Mouse (Mus musculus): Measurements from ENCODE around the gene Ppp2r3a. TPM values are rescaled to one million over a fixed set of nuclear protein-coding genes. Genes with fewer than 3 reads are reported as not detected.

The Ppp2r3a gene
- total RNA-seq, 2 experiments from 2014 or later: 162 to 209 TPM

- intact Hi-C loops (cut with DNase I): no loop called here
- no peak for DNase-seq
- Histone ChIP-seq H3K27ac (peak overlapping the region; percentile 48; the same call in 1 of the 2 replicates), H3K4me3 (no peak overlapping the region)
- TF ChIP-seq CTCF (IDR thresholded peaks at IDR 0.05): no peak
Measured at GRCm38 (mm10) chr9:101247541-101247940, 4.1 kb downstream of the Ppp2r3a start.

- intact Hi-C loops (cut with DNase I): no loop called here
- TF ChIP-seq CTCF (IDR thresholded peaks at IDR 0.05): no peak
Measured at GRCm38 (mm10) chr9:101245493-101245892, 6.1 kb downstream of the Ppp2r3a start.

DNA sequence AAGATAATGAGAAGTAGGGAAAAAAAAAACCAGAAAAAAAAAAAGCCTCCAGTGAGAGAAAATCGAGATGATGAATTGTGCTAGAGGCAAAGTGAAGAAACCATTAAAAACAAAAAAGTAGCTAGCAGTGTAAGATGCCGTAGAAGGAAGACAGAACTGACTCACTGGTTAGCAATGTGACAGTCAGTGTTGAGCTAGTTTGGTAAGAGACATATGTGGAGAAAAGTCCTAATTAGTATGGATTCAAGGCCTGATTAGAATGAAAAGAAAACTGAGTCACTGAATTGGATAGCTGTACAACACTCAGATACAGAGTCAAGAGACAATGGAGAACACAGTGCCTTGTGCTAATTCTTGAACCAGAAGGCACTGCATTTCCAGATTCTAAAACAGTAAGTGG, 7.9 kb downstream of the Ppp2r3a start:
- intact Hi-C loops (cut with DNase I): no loop called here
- DNase-seq: no peak
- H3K4me3 ChIP-seq: no peak overlapping the region
- no peak overlapping the region for H3K27ac ChIP-seq
- no peak for TF ChIP-seq CTCF (IDR thresholded peaks at IDR 0.05)

More at GRCm38 (mm10) chr9:101245493-101245892, 6.1 kb downstream of the Ppp2r3a start:
- no peak overlapping the region for H3K27ac ChIP-seq
- no peak overlapping the region for H3K4me3 ChIP-seq
- DNase-seq: no peak

GRCm38 (mm10) chr9:101240161-101240560, 11.4 kb downstream of the Ppp2r3a start:
- intact Hi-C loops (cut with DNase I): no loop called here
- Histone ChIP-seq H3K4me3 (no peak overlapping the region), H3K27ac (no peak overlapping the region)
- no peak for DNase-seq
- TF ChIP-seq CTCF (IDR thresholded peaks at IDR 0.05): no peak

DNA sequence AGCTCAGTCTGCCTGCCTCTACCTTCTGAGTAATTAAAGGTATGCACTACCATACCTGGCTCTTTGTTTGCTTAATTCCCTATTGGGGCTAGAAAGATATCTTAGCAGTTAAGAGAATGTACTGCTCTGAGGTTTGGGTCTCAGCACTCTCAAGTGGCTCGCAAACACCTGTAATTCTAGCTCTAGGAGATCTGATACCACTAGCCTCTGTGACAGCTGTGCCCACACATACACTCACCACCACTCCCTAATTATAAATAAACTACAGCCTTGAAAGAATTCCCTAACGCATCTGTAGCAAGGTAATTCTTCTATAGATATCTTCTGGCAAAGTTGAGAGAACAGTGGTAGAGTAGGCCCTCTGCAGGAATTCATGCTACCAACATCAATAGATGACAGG, 15.8 kb downstream of the Ppp2r3a start:
- Histone ChIP-seq H3K4me3 (no peak overlapping the region), H3K27ac (peak overlapping the region; percentile 67)
- peak; percentile 26; the same call in 1 of the 2 replicates for TF ChIP-seq CTCF (IDR thresholded peaks at IDR 0.05)
- intact Hi-C loops (cut with DNase I): no loop called here
- no peak for DNase-seq

GRCm38 (mm10) chr9:101232034-101232433, 19.6 kb downstream of the Ppp2r3a start:
- H3K4me3 ChIP-seq: no peak overlapping the region
- DNase-seq: no peak
- intact Hi-C loops (cut with DNase I): no loop called here
- no peak overlapping the region for H3K27ac ChIP-seq
- no peak for TF ChIP-seq CTCF (IDR thresholded peaks at IDR 0.05)

GRCm38 (mm10) chr9:101230028-101230427, 21.6 kb downstream of the Ppp2r3a start:
- TF ChIP-seq CTCF (IDR thresholded peaks at IDR 0.05): no peak
- Histone ChIP-seq H3K4me3 (no peak overlapping the region), H3K27ac (no peak overlapping the region)
- intact Hi-C loops (cut with DNase I): no loop called here
- no peak for DNase-seq

GRCm38 (mm10) chr9:101228892-101229291, 22.7 kb downstream of the Ppp2r3a start:
- TF ChIP-seq CTCF (IDR thresholded peaks at IDR 0.05): no peak
- no peak for DNase-seq
- intact Hi-C loops (cut with DNase I): no loop called here

DNA sequence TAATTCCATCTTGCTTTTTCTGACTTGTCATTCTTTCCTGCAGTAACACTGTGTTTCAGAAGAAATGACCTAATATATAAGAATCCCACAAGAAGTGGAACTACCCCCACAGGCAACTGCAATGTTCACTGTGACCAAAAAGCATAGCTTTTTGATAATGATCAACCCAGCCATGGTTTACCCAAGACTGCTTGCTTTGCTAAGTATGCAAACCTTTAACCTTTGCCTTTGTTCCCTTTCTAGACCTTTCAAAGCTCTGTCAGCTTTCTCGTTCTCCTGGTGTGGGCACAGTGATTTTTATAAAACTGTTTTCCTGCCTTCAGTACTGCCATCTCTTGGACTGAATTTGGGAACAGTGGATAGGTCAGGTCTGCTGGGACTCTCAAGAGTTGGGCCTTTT, 43.6 kb downstream of the Ppp2r3a start:
- no peak overlapping the region for H3K4me3 ChIP-seq
- intact Hi-C loops (cut with DNase I): no loop called here
- H3K27ac ChIP-seq: no peak overlapping the region
- no peak for DNase-seq
- no peak for TF ChIP-seq CTCF (IDR thresholded peaks at IDR 0.05)

More at GRCm38 (mm10) chr9:101228892-101229291, 22.7 kb downstream of the Ppp2r3a start:
- no peak overlapping the region for H3K27ac ChIP-seq
- H3K4me3 ChIP-seq: no peak overlapping the region

DNA sequence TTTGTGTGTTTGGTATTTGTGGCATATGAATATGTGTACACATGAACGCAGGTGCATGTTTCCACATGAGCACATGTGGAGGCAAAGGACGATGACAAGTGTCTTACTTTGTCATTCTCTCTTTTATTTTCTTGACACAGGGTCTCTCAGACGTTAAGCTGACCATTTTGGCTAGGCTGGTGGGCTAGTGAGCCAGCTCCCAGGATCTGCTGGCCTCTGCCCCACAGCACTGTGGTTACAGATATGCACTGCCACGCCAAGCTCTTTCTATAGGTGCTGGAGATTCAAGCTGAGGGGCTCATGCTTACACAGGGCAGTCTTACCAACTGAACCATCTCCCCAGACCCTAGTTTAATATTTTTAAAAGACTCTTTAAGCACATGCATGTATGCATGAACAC, 45.1 kb downstream of the Ppp2r3a start:
- H3K27ac ChIP-seq: no peak overlapping the region
- intact Hi-C loops (cut with DNase I): no loop called here
- DNase-seq: no peak
- no peak overlapping the region for H3K4me3 ChIP-seq
- TF ChIP-seq CTCF (IDR thresholded peaks at IDR 0.05): no peak

DNA sequence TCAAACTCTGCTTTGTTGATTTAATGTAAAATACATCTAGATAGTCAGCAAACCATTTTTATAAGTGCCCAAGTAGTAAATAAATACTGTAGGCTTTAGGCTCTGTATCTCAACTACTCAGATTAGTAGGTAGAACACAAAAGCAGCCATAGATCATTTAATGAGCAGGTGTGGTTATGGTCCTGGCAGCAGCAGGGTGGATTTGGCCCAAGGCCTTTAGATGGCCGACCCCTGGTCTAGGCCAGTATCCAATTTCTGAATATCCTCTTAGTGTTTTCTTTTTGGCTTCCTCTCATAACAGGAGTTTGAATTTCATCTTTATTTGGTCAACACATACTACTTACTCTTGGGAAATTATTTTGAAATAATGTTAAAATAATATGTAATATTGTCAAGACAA, 46.4 kb downstream of the Ppp2r3a start:
- Histone ChIP-seq H3K4me3 (no peak overlapping the region), H3K27ac (no peak overlapping the region; the same call in 1 of the 2 replicates)
- intact Hi-C loops (cut with DNase I): no loop called here
- no peak for DNase-seq
- TF ChIP-seq CTCF (IDR thresholded peaks at IDR 0.05): no peak

- intact Hi-C loops (cut with DNase I): no loop called here
- TF ChIP-seq CTCF (IDR thresholded peaks at IDR 0.05): peak; percentile 32
- H3K4me3 ChIP-seq: no peak overlapping the region
- no peak overlapping the region for H3K27ac ChIP-seq
- no peak for DNase-seq
Measured at GRCm38 (mm10) chr9:101204059-101204458, 47.5 kb downstream of the Ppp2r3a start.

DNA sequence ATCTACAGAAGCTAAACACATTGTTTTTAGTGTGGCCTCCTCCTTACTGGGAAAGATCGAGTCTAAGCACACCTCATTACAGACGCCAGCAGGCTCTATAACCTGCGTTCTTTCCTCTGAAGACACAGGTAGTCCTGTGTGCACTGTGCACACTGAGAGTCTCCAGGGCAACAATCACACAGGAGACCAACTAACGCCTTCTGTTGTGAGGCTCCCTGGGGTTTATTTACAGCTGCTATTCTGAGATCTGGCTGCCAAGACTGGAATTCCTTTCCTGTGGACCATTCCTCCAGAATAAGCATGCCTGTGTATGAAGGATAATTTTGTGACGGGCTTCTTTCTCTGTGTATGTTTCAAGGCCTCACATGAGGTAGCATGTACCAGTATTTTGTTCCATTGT, 51.0 kb downstream of the Ppp2r3a start:
- Histone ChIP-seq H3K4me3 (peak overlapping the region; percentile 3; the same call in 1 of the 2 replicates), H3K27ac (peak overlapping the region; percentile 92)
- intact Hi-C loops (cut with DNase I): loop anchor here (2.0 kb wide), 1 partner anchor 50 kb away; the partner anchor contains the start of gene Ppp2r3a
- no peak for TF ChIP-seq CTCF (IDR thresholded peaks at IDR 0.05)
- no peak for DNase-seq

DNA sequence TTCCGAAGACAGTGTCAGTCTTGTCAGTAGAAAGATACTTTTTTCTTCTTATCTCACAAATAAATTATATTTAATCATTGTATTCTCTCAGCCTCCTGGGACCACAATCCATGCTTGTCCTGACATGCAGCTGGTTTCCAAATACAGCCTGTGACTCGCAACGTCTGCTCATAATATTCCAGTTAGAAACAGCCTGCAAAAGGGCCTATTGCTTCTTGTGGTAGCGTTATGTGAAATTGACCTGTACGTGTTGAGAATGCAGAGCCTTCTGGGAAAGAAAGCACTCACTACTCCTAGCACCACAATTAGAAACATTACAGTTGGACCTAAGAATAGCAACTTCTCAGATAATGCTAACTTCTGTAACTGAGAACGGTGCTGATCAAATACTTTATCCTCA, 52.8 kb downstream of the Ppp2r3a start:
- TF ChIP-seq CTCF (IDR thresholded peaks at IDR 0.05): no peak
- intact Hi-C loops (cut with DNase I): no loop called here
- DNase-seq: no peak
- Histone ChIP-seq H3K4me3 (peak overlapping the region; percentile 74), H3K27ac (peak overlapping the region; percentile 92)
